Mouse (Mus musculus): ENCODE measurements around the gene Bloc1s5. TPM values are rescaled to one million over a fixed set of nuclear protein-coding genes. Genes with fewer than 3 reads are reported as not detected.

Gene Bloc1s5
- total and polyA plus RNA-seq, 3 experiments, result 5.6 to 12.7 (median 9.3) TPM

DNA sequence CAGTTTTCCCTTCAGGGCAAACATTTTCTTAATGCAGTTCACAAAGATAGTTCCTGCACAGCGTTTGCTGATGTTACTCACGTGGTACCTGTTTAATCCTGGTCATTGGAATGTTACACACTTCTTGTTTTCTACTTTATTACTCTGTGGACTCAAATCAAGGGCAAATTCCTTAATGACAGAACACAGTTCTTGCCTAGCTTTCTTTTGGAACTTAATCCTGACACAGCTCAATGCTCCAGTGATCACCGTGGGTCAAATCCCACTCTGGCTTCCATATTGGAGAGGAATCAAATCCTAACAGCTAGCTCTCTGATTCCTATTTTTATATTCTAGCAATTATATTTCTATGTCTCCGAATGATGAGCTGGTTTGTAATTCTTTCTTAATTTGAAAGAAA lies 38.4 kb downstream of the Bloc1s5 start:
- TF ChIP-seq RAD21 (IDR thresholded peaks at IDR 0.05; ENCODE audit: low read depth, low read length) (no peak), NRF1 (IDR thresholded peaks at IDR 0.05; ENCODE audit: low read depth, low read length) (no peak), RCOR1 (conservative IDR thresholded peaks at IDR 0.05; ENCODE audit: low read depth, low read length) (no peak), ZNF384 (IDR thresholded peaks at IDR 0.05; ENCODE audit: low read depth, low read length) (no peak), MAFK (IDR thresholded peaks at IDR 0.05; ENCODE audit: insufficient replicate concordance, low read length) (no peak), CHD1 (IDR thresholded peaks at IDR 0.05; ENCODE audit: low read depth, low read length) (no peak), UBTF (IDR thresholded peaks at IDR 0.05; ENCODE audit: low read depth, low read length) (no peak)
- peaks cover 0 to 8% of the 10 kb centered on the region in 2 experiments for H3K36me3 ChIP-seq (replicated peaks in 1 of 2; ENCODE audit: control insufficient read depth in 1 of 2, insufficient read depth in 1 of 2, low read length in 1 of 2)
- no peaks in the 10 kb centered on the region for H3K27me3 ChIP-seq (replicated peaks)
- H3K4me2 ChIP-seq (ENCODE audit: insufficient read depth, low read depth, poor library complexity, severe bottlenecking), result no peak overlapping the region
- in situ Hi-C loops (cut with MboI; ENCODE audit: low pct_ligation_motif_present, low pct_unique_long_range_greater_than_20kb, low sequenced_read_pairs), result loop anchor here (25.0 kb wide), 3 partner anchors 259 to 534 kb away; partner anchors contain the start of genes Bmp6 and Snrnp48
- no peak for DNase-seq (ENCODE audit: extremely low read depth)
- H3K79me2 ChIP-seq (replicated peaks; ENCODE audit: control insufficient read depth, extremely low read depth, insufficient read depth, poor library complexity, severe bottlenecking), result no peaks in the 10 kb centered on the region
- H3K4me1 ChIP-seq (ENCODE audit: control insufficient read depth in 1 of 2, insufficient read depth in 2 of 2), result peaks cover 0 to 7% of the 10 kb centered on the region in 2 experiments; a peak in 2 of 4 replicates
- no peaks in the 10 kb centered on the region for H3K9me3 ChIP-seq (replicated peaks; ENCODE audit: low read length)
- dilution Hi-C loops (cut with MboI; ENCODE audit: extremely low pct_ligation_motif_present, extremely low pct_unique_long_range_greater_than_20kb, low sequenced_read_pairs), result no loop called here
- no peak overlapping the region for H3K9ac ChIP-seq (ENCODE audit: insufficient read depth, low read depth)
- no peak overlapping the region for H3K27ac ChIP-seq (ENCODE audit: insufficient read depth, low read depth)
- no peak overlapping the region for H3K4me3 ChIP-seq (replicated peaks in 1 of 3; ENCODE audit: low read depth in 2 of 3, low read length in 2 of 3, poor library complexity in 1 of 3)

DNA sequence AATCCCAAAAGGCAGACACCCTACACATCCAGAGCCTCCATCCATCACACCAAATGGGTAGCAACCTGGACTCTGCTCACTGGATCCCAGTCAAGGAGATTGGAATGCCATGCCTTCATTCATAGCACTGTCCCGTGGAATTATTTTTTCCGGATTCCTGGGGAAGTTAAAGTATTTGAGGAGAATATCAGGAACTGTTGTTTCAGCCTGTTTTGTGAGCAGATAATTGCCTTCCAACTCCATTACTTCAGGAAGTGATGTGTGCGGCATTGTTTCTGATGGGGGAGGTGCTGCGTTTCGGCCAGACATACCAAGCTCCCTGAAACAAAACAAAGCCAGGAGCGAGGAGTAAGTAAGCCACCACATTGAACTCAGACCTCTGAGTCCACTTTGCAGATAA lies 41.8 kb downstream of the Bloc1s5 start:
- H3K4me3 ChIP-seq (replicated peaks in 1 of 3; ENCODE audit: low read depth in 2 of 3, low read length in 2 of 3, poor library complexity in 1 of 3), result no peak overlapping the region
- in situ Hi-C loops (cut with MboI; ENCODE audit: low pct_ligation_motif_present, low pct_unique_long_range_greater_than_20kb, low sequenced_read_pairs), result loop anchor here (25.0 kb wide), 3 partner anchors 256 to 531 kb away; partner anchors contain the start of genes Bmp6 and Snrnp48
- no peaks in the 10 kb centered on the region for H3K79me2 ChIP-seq (replicated peaks; ENCODE audit: control insufficient read depth, extremely low read depth, insufficient read depth, poor library complexity, severe bottlenecking)
- TF ChIP-seq HCFC1 (IDR thresholded peaks at IDR 0.05; ENCODE audit: low read depth, low read length) (no peak), MEF2A (IDR thresholded peaks at IDR 0.05; ENCODE audit: borderline replicate concordance, low read depth, low read length) (no peak), UBTF (IDR thresholded peaks at IDR 0.05; ENCODE audit: low read depth, low read length) (no peak), CHD1 (IDR thresholded peaks at IDR 0.05; ENCODE audit: low read depth, low read length) (no peak), RCOR1 (conservative IDR thresholded peaks at IDR 0.05; ENCODE audit: low read depth, low read length) (no peak), NRF1 (IDR thresholded peaks at IDR 0.05; ENCODE audit: low read depth, low read length) (no peak), MYC (IDR thresholded peaks at IDR 0.05; ENCODE audit: low read depth, low read length) (no peak), SMC3 (IDR thresholded peaks at IDR 0.05; ENCODE audit: low read depth, low read length) (no peak), JUN (IDR thresholded peaks at IDR 0.05; ENCODE audit: insufficient read depth, low read depth, low read length) (no peak), BHLHE40 (IDR thresholded peaks at IDR 0.05; ENCODE audit: low read depth, low read length) (no peak), CHD2 (IDR thresholded peaks at IDR 0.05; ENCODE audit: low read length) (no peak)
- DNase-seq (ENCODE audit: extremely low read depth), result no peak
- no peaks in the 10 kb centered on the region for H3K27me3 ChIP-seq (replicated peaks)
- H3K4me2 ChIP-seq (ENCODE audit: insufficient read depth, low read depth, poor library complexity, severe bottlenecking), result no peak overlapping the region
- H3K27ac ChIP-seq (ENCODE audit: insufficient read depth, low read depth), result no peak overlapping the region
- no peak overlapping the region for H3K9ac ChIP-seq (ENCODE audit: insufficient read depth, low read depth)
- H3K4me1 ChIP-seq (ENCODE audit: control insufficient read depth in 1 of 2, insufficient read depth in 2 of 2), result peaks cover 0 to 7% of the 10 kb centered on the region in 2 experiments; a peak in 1 of 4 replicates
- dilution Hi-C loops (cut with MboI; ENCODE audit: extremely low pct_ligation_motif_present, extremely low pct_unique_long_range_greater_than_20kb, low sequenced_read_pairs), result no loop called here
- H3K36me3 ChIP-seq (replicated peaks in 1 of 2; ENCODE audit: control insufficient read depth in 1 of 2, insufficient read depth in 1 of 2, low read length in 1 of 2), result no peaks in the 10 kb centered on the region
- no peaks in the 10 kb centered on the region for H3K9me3 ChIP-seq (replicated peaks; ENCODE audit: low read length)

Data from CH12.LX (cell line).